Mouse (Mus musculus): Measurements from ENCODE around the gene Parn. TPM values are rescaled to one million over a fixed set of nuclear protein-coding genes. Genes with fewer than 3 reads are reported as not detected.

The Parn gene
- total and polyA plus RNA-seq, 2 experiments = 8.8 to 14.4 TPM

DNA sequence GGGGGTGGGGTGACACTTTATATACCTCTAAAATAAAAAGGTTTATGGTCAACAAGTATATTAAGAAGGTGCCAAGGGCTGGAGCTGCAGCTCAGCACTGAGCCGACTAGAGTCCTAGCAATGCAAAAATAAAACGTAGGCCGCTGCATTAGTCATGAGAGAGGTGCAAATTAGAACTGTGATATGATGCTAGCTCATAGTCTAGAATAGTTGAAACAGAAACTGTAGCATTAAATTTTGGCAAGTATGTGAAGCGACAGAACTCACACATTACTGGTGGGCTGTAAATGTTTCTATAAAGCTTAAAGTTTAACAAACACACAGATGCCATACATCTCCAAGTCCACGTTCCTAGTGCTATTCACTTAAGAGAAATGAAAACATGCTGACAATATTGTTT lies 102.7 kb downstream of the Parn start:
- TF ChIP-seq CTCF (IDR thresholded peaks at IDR 0.05; ENCODE audit: low read depth, low read length) (no peak), POLR2A (IDR thresholded peaks at IDR 0.05; ENCODE audit: extremely low read depth, insufficient read depth, low read length) (no peak)
- no peak overlapping the region for H3K27ac ChIP-seq (replicated peaks; ENCODE audit: insufficient read depth, low read depth, low read length)
- H3K36me3 ChIP-seq (ENCODE audit: control insufficient read depth, insufficient read depth, low read length) = peaks cover 17% of the 10 kb centered on the region; the same call in 1 of the 2 replicates
- DNase-seq (ENCODE audit: extremely low read depth, low read depth, low spot score) = no peak
- no peak overlapping the region for H3K4me3 ChIP-seq (ENCODE audit: insufficient read depth, low read depth, low read length)
- 96% methylated on average over 5 of the region's 5 CpGs for WGBS
- H3K27me3 ChIP-seq (ENCODE audit: control insufficient read depth, insufficient read depth, low read length) = no peaks in the 10 kb centered on the region
- no peaks in the 10 kb centered on the region for H3K4me1 ChIP-seq (ENCODE audit: control insufficient read depth, insufficient read depth, low read length)
- peaks cover 2% of the 10 kb centered on the region; the same call in 1 of the 2 replicates for H3K79me2 ChIP-seq (ENCODE audit: control insufficient read depth, insufficient read depth, low read length)
- H3K9ac ChIP-seq (ENCODE audit: low read depth, low read length) = no peak overlapping the region

DNA sequence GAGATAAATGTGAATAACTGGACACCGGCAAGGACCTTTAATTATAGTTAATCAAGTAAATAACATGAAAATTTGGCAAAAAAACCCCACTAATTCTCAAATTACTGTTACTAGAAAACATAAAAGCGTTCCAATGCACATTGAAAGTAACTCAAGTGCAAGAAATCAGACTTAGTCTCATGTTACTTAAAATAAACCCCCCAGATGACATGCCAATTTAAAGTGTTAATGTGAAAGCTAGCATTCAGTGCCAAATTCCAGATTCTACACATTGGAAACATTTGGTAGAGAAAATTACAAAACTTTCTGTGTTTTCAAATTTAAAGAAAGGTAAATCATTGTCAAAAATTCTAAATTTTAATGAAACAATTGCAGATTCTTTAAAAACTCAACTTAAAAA lies 110.2 kb downstream of the Parn start:
- WGBS = 91% methylated on average over 2 of the region's 2 CpGs
- Histone ChIP-seq H3K27ac (replicated peaks; ENCODE audit: insufficient read depth, low read depth, low read length) (no peak overlapping the region), H3K36me3 (ENCODE audit: control insufficient read depth, insufficient read depth, low read length) (peaks cover 7% of the 10 kb centered on the region), H3K9ac (ENCODE audit: low read depth, low read length) (no peak overlapping the region), H3K27me3 (ENCODE audit: control insufficient read depth, insufficient read depth, low read length) (no peaks in the 10 kb centered on the region), H3K4me1 (ENCODE audit: control insufficient read depth, insufficient read depth, low read length) (no peaks in the 10 kb centered on the region), H3K79me2 (ENCODE audit: control insufficient read depth, insufficient read depth, low read length) (peaks cover 2% of the 10 kb centered on the region; the same call in 1 of the 2 replicates), H3K4me3 (ENCODE audit: insufficient read depth, low read depth, low read length) (no peak overlapping the region)
- no peak for TF ChIP-seq POLR2A (IDR thresholded peaks at IDR 0.05; ENCODE audit: extremely low read depth, insufficient read depth, low read length)
- TF ChIP-seq CTCF (IDR thresholded peaks at IDR 0.05; ENCODE audit: low read depth, low read length) = no peak
- DNase-seq (ENCODE audit: extremely low read depth, low read depth, low spot score) = no peak

DNA sequence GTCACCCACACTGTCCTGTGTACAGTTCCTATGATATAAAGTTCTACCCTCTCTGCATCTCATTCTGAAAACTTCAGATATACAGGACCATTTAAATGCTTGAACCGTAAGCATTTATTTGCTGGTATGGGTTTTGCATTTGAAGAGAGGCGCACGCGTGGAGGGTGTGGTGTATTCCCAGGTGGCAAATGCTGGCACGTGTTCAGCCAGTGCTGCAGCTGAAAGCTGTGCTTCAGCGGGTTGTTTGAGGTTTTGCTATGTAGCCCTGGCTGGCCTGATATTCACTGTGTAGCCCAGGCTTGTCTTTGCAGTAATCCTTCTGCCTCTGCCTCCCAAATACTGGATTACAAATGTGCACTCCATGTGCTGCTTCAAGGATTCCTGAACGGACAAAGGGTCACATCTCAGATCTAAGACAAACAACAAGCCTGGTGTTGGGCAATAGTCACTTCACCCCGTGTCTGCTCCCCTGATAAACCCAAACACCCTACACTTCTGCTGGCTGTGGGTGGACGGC lies 111.0 kb downstream of the Parn start:
- DNase-seq (ENCODE audit: extremely low read depth, low read depth, low spot score) = peak; percentile 42
- H3K79me2 ChIP-seq (ENCODE audit: control insufficient read depth, insufficient read depth, low read length) = peaks cover 2% of the 10 kb centered on the region; the same call in 1 of the 2 replicates
- WGBS = 69% methylated on average over 9 of the region's 9 CpGs

DNA sequence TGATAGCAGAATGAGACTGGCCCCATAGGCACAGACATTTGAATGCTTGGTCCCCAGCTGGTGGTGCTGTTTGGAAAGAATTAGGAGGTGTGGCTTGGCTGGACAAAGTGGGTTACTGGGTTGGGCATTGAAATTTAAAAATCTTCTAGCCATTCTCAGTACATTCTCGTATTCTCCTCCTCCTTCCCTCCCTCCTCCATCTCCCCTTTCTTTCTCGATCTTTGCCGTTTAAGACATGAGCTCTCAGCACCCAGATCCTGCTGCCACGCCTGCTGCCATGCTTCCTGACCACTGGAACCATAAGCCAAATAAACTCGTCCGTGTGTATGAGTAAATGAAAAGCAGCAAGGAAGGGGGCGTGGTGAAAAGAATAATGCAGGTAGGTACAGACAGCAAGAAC lies 111.5 kb downstream of the Parn start:
- DNase-seq (ENCODE audit: extremely low read depth, low read depth, low spot score) = no peak
- no peak overlapping the region for H3K4me3 ChIP-seq (ENCODE audit: insufficient read depth, low read depth, low read length)
- no peaks in the 10 kb centered on the region for H3K27me3 ChIP-seq (ENCODE audit: control insufficient read depth, insufficient read depth, low read length)
- H3K27ac ChIP-seq (replicated peaks; ENCODE audit: insufficient read depth, low read depth, low read length) = no peak overlapping the region
- no peak for TF ChIP-seq POLR2A (IDR thresholded peaks at IDR 0.05; ENCODE audit: extremely low read depth, insufficient read depth, low read length)
- TF ChIP-seq CTCF (IDR thresholded peaks at IDR 0.05; ENCODE audit: low read depth, low read length) = no peak
- no peaks in the 10 kb centered on the region for H3K4me1 ChIP-seq (ENCODE audit: control insufficient read depth, insufficient read depth, low read length)
- H3K79me2 ChIP-seq (ENCODE audit: control insufficient read depth, insufficient read depth, low read length) = peaks cover 2% of the 10 kb centered on the region; the same call in 1 of the 2 replicates
- WGBS = 96% methylated on average over 7 of the region's 7 CpGs
- peaks cover 5% of the 10 kb centered on the region for H3K36me3 ChIP-seq (ENCODE audit: control insufficient read depth, insufficient read depth, low read length)
- no peak overlapping the region for H3K9ac ChIP-seq (ENCODE audit: low read depth, low read length)

More for the DNA sequence above, 111.0 kb downstream of the Parn start:
- no peak overlapping the region for H3K9ac ChIP-seq (ENCODE audit: low read depth, low read length)
- H3K27ac ChIP-seq (replicated peaks; ENCODE audit: insufficient read depth, low read depth, low read length) = no peak overlapping the region
- TF ChIP-seq CTCF (IDR thresholded peaks at IDR 0.05; ENCODE audit: low read depth, low read length) (no peak), POLR2A (IDR thresholded peaks at IDR 0.05; ENCODE audit: extremely low read depth, insufficient read depth, low read length) (no peak)
- no peaks in the 10 kb centered on the region for H3K4me1 ChIP-seq (ENCODE audit: control insufficient read depth, insufficient read depth, low read length)
- peaks cover 5% of the 10 kb centered on the region for H3K36me3 ChIP-seq (ENCODE audit: control insufficient read depth, insufficient read depth, low read length)
- H3K27me3 ChIP-seq (ENCODE audit: control insufficient read depth, insufficient read depth, low read length) = no peaks in the 10 kb centered on the region
- H3K4me3 ChIP-seq (ENCODE audit: insufficient read depth, low read depth, low read length) = no peak overlapping the region

DNA sequence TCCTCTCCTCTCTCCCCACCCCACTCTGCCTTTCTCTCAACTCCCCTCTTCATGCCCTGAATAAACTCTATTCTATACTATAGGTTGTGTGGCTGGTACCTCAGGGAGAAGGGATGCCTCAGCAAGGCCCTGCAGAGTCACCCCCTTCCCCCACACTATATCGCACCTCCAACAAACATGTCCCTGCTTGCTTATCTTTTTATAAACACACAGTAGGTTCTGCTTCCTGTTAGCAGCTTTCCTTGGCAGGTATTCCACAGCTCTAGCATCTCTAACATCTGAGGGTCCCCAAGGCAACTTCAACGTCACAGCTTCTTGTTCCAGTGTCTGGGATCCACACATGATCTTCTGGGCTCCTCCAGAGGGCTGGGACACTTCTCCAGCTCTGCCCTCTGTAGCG lies 117.3 kb downstream of the Parn start:
- no peak for DNase-seq (ENCODE audit: extremely low read depth, low read depth, low spot score)
- Histone ChIP-seq H3K36me3 (ENCODE audit: control insufficient read depth, insufficient read depth, low read length) (peaks cover 21% of the 10 kb centered on the region), H3K79me2 (ENCODE audit: control insufficient read depth, insufficient read depth, low read length) (no peaks in the 10 kb centered on the region), H3K27me3 (ENCODE audit: control insufficient read depth, insufficient read depth, low read length) (no peaks in the 10 kb centered on the region), H3K27ac (replicated peaks; ENCODE audit: insufficient read depth, low read depth, low read length) (no peak overlapping the region), H3K4me3 (ENCODE audit: insufficient read depth, low read depth, low read length) (no peak overlapping the region), H3K9ac (ENCODE audit: low read depth, low read length) (no peak overlapping the region), H3K4me1 (ENCODE audit: control insufficient read depth, insufficient read depth, low read length) (no peaks in the 10 kb centered on the region)
- TF ChIP-seq CTCF (IDR thresholded peaks at IDR 0.05; ENCODE audit: low read depth, low read length) (no peak), POLR2A (IDR thresholded peaks at IDR 0.05; ENCODE audit: extremely low read depth, insufficient read depth, low read length) (no peak)
- 96% methylated on average over 3 of the region's 3 CpGs for WGBS

DNA sequence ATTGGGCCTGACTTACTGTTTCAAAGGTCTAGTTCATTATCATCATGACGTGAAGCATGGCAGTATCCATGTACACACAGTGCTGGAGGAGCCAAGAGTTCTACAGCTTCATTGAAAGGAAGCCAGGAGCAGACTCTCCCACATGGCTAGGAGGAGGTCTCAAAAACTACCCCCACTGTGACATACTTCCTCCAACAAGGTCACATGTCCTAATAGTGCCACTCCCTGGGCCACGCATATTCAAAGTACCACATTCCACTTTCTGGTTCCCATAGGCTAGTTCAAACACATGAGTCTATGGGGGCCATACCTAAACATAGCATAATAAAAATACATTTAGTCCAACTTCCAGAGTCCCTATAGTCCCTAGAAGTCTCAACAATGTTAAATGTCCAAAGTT lies 118.0 kb downstream of the Parn start:
- Histone ChIP-seq H3K9ac (ENCODE audit: low read depth, low read length) (no peak overlapping the region), H3K36me3 (ENCODE audit: control insufficient read depth, insufficient read depth, low read length) (peaks cover 18% of the 10 kb centered on the region), H3K27ac (replicated peaks; ENCODE audit: insufficient read depth, low read depth, low read length) (no peak overlapping the region), H3K27me3 (ENCODE audit: control insufficient read depth, insufficient read depth, low read length) (no peaks in the 10 kb centered on the region), H3K79me2 (ENCODE audit: control insufficient read depth, insufficient read depth, low read length) (no peaks in the 10 kb centered on the region), H3K4me1 (ENCODE audit: control insufficient read depth, insufficient read depth, low read length) (no peaks in the 10 kb centered on the region), H3K4me3 (ENCODE audit: insufficient read depth, low read depth, low read length) (no peak overlapping the region)
- 95% methylated on average over 2 of the region's 2 CpGs for WGBS
- no peak for DNase-seq (ENCODE audit: extremely low read depth, low read depth, low spot score)
- TF ChIP-seq CTCF (IDR thresholded peaks at IDR 0.05; ENCODE audit: low read depth, low read length) (no peak), POLR2A (IDR thresholded peaks at IDR 0.05; ENCODE audit: extremely low read depth, insufficient read depth, low read length) (no peak)
